Mouse (Mus musculus): ENCODE measurements around the gene Zbtb48. TPM values are rescaled to one million over a fixed set of nuclear protein-coding genes. Genes with fewer than 3 reads are reported as not detected.

Gene Zbtb48
- polyA plus RNA-seq, 1 experiment from 2014 or later = 21.1 TPM

GRCm38 (mm10) chr4:152067280-152067679 is 39.8 kb upstream of the Zbtb48 start:
- ATAC-seq (ENCODE audit: low FRiP score) (no peak), DNase-seq (ENCODE audit: low spot score, missing footprints) (no peak)
- H3K4me2 ChIP-seq = no peak overlapping the region
- H3K4me3 ChIP-seq (ENCODE audit: low read depth, low read length) = no peak overlapping the region
- H3K4me1 ChIP-seq (ENCODE audit: control insufficient read depth, insufficient read depth, low read length) = peaks cover 2% of the 10 kb centered on the region
- H3K27me3 ChIP-seq (ENCODE audit: control insufficient read depth, insufficient read depth, low read length) = no peaks in the 10 kb centered on the region
- no peak overlapping the region for H3K9ac ChIP-seq (ENCODE audit: low read length)
- no peaks in the 10 kb centered on the region for H3K36me3 ChIP-seq (ENCODE audit: control insufficient read depth, insufficient read depth, low read length)
- H3K9me3 ChIP-seq (ENCODE audit: control insufficient read depth, low read length) = no peaks in the 10 kb centered on the region
- no peak overlapping the region for H3K27ac ChIP-seq (ENCODE audit: low read depth, low read length)

DNA sequence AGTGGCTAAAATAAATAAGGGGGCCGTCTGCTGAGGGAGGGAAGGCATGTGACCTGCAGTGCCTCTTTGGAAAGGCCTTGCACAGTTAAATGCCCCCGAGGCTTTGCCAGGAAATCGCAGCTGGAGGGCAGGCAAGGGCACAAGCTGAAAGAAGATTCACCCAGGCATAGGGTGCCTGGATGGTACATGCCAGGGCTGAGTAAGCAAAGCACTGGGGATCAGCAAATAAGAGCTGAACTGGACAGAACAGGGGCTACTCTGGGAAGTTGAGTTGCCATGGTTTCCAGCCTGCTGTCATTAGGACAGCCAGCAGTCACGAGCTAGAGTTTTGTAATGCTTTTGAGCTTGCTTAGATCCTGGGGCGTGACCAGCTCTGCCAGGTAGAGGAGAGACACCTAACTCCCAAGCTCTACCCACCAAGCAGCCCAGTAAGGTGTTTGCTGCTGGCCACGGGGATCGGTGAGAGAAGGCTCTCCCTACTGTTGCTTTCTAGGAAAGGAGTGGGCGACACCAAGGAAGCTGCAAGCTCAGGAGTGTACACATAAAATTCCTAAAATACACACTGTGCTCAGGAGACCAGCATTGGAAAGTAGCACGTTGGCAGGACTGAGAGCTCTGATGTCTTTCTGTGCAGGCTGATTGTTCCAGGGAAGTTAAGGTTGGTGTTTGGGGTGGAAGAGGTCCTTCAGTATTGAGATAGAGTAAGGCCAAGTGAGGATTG is 35.1 kb upstream of the Zbtb48 start:
- DNase-seq (ENCODE audit: low spot score, missing footprints) = no peak
- H3K36me3 ChIP-seq (ENCODE audit: control insufficient read depth, insufficient read depth, low read length) = 0 out of 2 replicates have a peak, but pooled peaks cover 2% of the 10 kb centered on the region
- no peaks in the 10 kb centered on the region for H3K9me3 ChIP-seq (ENCODE audit: control insufficient read depth, low read length)
- H3K9ac ChIP-seq (ENCODE audit: low read length) = no peak overlapping the region
- no peak overlapping the region for H3K4me2 ChIP-seq
- no peak overlapping the region for H3K4me3 ChIP-seq (ENCODE audit: low read depth, low read length)
- H3K27ac ChIP-seq (ENCODE audit: low read depth, low read length) = no peak overlapping the region
- ATAC-seq (ENCODE audit: low FRiP score) = no peak
- no peaks in the 10 kb centered on the region for H3K4me1 ChIP-seq (ENCODE audit: control insufficient read depth, insufficient read depth, low read length)
- no peaks in the 10 kb centered on the region for H3K27me3 ChIP-seq (ENCODE audit: control insufficient read depth, insufficient read depth, low read length)
- WGBS = 82% methylated on average over 9 of the region's 9 CpGs

DNA sequence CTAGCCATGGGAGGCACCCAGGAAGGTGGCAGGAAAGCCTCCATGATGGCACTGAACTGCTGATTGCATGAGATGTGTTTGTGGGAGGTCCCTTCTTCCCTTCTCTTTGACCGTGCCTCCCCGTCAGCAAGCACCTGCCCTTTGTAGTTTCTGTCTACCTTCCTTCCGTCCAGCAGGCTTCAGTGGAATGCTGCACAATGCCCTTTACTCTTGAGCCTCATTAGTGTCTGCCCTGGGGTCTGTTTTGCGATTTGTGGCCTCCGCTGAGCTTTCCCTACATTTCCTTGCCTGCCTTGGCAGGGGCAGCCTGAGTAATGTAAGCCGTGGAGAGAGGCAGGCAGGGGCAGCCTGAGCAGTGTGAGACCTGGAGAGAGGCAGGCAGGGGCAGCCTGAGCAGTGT is 17.1 kb upstream of the Zbtb48 start:
- H3K9ac ChIP-seq (ENCODE audit: low read length) = no peak overlapping the region
- 90% methylated on average over 6 of the region's 6 CpGs for WGBS
- peaks cover 38% of the 10 kb centered on the region for H3K36me3 ChIP-seq (ENCODE audit: control insufficient read depth, insufficient read depth, low read length)
- H3K4me2 ChIP-seq = no peak overlapping the region
- no peak overlapping the region for H3K27ac ChIP-seq (ENCODE audit: low read depth, low read length)
- H3K4me1 ChIP-seq (ENCODE audit: control insufficient read depth, insufficient read depth, low read length) = peaks cover 10% of the 10 kb centered on the region
- ATAC-seq (ENCODE audit: low FRiP score) (no peak), DNase-seq (ENCODE audit: low spot score, missing footprints) (peak; percentile 19)
- H3K27me3 ChIP-seq (ENCODE audit: control insufficient read depth, insufficient read depth, low read length) = no peaks in the 10 kb centered on the region
- H3K9me3 ChIP-seq (ENCODE audit: control insufficient read depth, low read length) = no peaks in the 10 kb centered on the region
- no peak overlapping the region for H3K4me3 ChIP-seq (ENCODE audit: low read depth, low read length)

DNA sequence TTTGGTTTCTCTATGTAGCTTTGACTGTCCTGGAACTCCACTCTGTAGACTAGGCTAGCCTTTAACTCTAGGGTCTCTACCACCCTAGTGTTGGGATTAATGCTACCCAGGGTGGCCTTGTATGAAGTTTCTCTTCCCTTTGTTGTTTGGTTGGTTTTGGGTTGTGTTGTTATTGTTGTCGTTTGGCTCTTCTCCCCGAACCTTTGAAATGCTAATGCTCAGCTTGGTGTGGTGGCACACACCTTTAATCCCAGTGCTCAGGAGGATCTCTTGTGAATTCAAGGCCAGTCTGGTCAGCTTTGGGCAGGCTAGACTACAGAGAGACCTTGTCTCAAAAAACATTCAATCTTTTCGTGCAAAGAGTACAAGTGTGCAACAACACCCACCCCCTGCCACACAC is 15.7 kb upstream of the Zbtb48 start:
- 93% methylated on average over 3 of the region's 3 CpGs for WGBS
- Histone ChIP-seq H3K4me2 (no peak overlapping the region), H3K4me1 (ENCODE audit: control insufficient read depth, insufficient read depth, low read length) (peaks cover 13% of the 10 kb centered on the region), H3K27ac (ENCODE audit: low read depth, low read length) (no peak overlapping the region), H3K27me3 (ENCODE audit: control insufficient read depth, insufficient read depth, low read length) (no peaks in the 10 kb centered on the region), H3K36me3 (ENCODE audit: control insufficient read depth, insufficient read depth, low read length) (peaks cover 35% of the 10 kb centered on the region), H3K9ac (ENCODE audit: low read length) (no peak overlapping the region), H3K4me3 (ENCODE audit: low read depth, low read length) (no peak overlapping the region), H3K9me3 (ENCODE audit: control insufficient read depth, low read length) (no peaks in the 10 kb centered on the region)
- no peak for ATAC-seq (ENCODE audit: low FRiP score)
- peak; percentile 17 for DNase-seq (ENCODE audit: low spot score, missing footprints)

GRCm38 (mm10) chr4:152041924-152042641 is 14.6 kb upstream of the Zbtb48 start:
- ATAC-seq (ENCODE audit: low FRiP score) (no peak), DNase-seq (ENCODE audit: low spot score, missing footprints) (peak; percentile 41)
- 96% methylated on average over 22 of the region's 22 CpGs for WGBS
- Histone ChIP-seq H3K9me3 (ENCODE audit: control insufficient read depth, low read length) (no peaks in the 10 kb centered on the region), H3K4me3 (ENCODE audit: low read depth, low read length) (no peak overlapping the region), H3K36me3 (ENCODE audit: control insufficient read depth, insufficient read depth, low read length) (peaks cover 29% of the 10 kb centered on the region), H3K9ac (ENCODE audit: low read length) (no peak overlapping the region), H3K27me3 (ENCODE audit: control insufficient read depth, insufficient read depth, low read length) (no peaks in the 10 kb centered on the region), H3K4me1 (ENCODE audit: control insufficient read depth, insufficient read depth, low read length) (peaks cover 13% of the 10 kb centered on the region), H3K4me2 (no peak overlapping the region), H3K27ac (ENCODE audit: low read depth, low read length) (no peak overlapping the region)

- Histone ChIP-seq H3K9ac (ENCODE audit: low read length) (peak overlapping the region; percentile 93), H3K27me3 (ENCODE audit: control insufficient read depth, insufficient read depth, low read length) (no peaks in the 10 kb centered on the region), H3K4me3 (ENCODE audit: low read depth, low read length) (peak overlapping the region; percentile 99), H3K4me2 (peak overlapping the region; percentile 93), H3K4me1 (ENCODE audit: control insufficient read depth, insufficient read depth, low read length) (peaks cover 13% of the 10 kb centered on the region), H3K36me3 (ENCODE audit: control insufficient read depth, insufficient read depth, low read length) (peaks cover 20% of the 10 kb centered on the region), H3K9me3 (ENCODE audit: control insufficient read depth, low read length) (no peaks in the 10 kb centered on the region), H3K27ac (ENCODE audit: low read depth, low read length) (no peak overlapping the region)
- DNase-seq (ENCODE audit: low spot score, missing footprints) (peak; percentile 92), ATAC-seq (ENCODE audit: low FRiP score) (no peak)
- 5% methylated on average over 25 of the region's 25 CpGs for WGBS
Observed at GRCm38 (mm10) chr4:152039831-152040310, 12.4 kb upstream of the Zbtb48 start.

DNA sequence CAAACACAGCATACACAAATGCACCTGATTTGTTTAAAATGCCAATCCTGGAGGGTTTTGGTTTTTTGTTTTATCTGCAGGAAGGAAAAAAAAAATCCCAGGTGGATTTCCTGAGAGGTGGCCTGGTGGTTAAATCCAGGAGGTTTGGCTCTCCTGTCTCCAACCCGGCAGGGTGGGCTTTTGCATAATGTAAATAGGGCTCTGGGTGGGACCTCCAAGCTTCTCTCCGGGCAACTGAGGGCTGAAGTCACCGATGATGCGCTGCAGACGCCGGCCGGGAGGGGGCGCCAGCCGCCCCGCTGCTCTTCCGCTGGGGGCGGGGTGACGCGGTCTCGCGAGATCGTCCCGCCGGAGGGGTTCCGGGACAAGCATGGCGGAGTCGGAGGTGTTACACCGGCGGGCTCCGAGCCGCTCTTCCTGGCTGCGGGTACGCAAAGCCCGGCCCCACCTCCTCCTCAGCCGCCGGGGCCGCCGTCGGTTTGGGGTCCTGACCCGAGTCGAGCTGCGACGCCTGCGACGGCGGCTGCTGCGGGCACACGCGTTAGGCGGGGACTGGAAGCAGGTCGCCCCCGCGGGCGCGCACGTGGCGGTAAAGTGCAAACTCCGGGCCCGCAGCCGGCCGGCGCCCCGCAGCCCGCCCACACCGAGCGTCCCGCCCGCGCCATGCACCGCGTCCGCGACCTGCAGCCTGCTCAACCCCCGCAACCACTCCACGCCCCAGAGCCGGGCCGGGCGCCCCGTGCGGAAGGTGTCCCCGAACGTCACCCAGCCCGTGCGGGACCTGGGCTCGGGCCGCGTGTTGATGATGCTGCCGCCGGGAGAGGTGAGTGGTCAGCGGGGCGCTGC is 11.7 kb upstream of the Zbtb48 start, which contains the start of gene Nol9:
TSS of gene Nol9 (plus strand) at position 337 of the 846 bp plus-strand sequence.
- Histone ChIP-seq H3K27me3 (ENCODE audit: control insufficient read depth, insufficient read depth, low read length) (no peaks in the 10 kb centered on the region), H3K36me3 (ENCODE audit: control insufficient read depth, insufficient read depth, low read length) (peaks cover 20% of the 10 kb centered on the region), H3K27ac (ENCODE audit: low read depth, low read length) (no peak within 1 kb of the TSS), H3K4me1 (ENCODE audit: control insufficient read depth, insufficient read depth, low read length) (peaks cover 13% of the 10 kb centered on the region), H3K9me3 (ENCODE audit: control insufficient read depth, low read length) (no peaks in the 10 kb centered on the region), H3K4me2 (peak within 1 kb of the TSS; percentile 93), H3K9ac (ENCODE audit: low read length) (peak within 1 kb of the TSS; percentile 93), H3K4me3 (ENCODE audit: low read depth, low read length) (peak within 1 kb of the TSS; percentile 99)
- WGBS = under 1% methylated on average over 79 of the region's 86 CpGs
- ATAC-seq (ENCODE audit: low FRiP score) = peak; percentile 90
- peak; percentile 100 for DNase-seq (ENCODE audit: low spot score, missing footprints)

GRCm38 (mm10) chr4:152038225-152038984 is 10.9 kb upstream of the Zbtb48 start, which contains the start of gene Tas1r1:
Gene Tas1r1, minus strand, starts transcription at chr4:152038568.
- ATAC-seq (ENCODE audit: low FRiP score) = no peak
- DNase-seq (ENCODE audit: low spot score, missing footprints) = peak; percentile 84
- no peak within 1 kb of the TSS for H3K27ac ChIP-seq (ENCODE audit: low read depth, low read length)

More at GRCm38 (mm10) chr4:152038225-152038984, 10.9 kb upstream of the Zbtb48 start, which contains the start of gene Tas1r1:
- H3K4me2 ChIP-seq = peak within 1 kb of the TSS; percentile 93
- peaks cover 19% of the 10 kb centered on the region for H3K36me3 ChIP-seq (ENCODE audit: control insufficient read depth, insufficient read depth, low read length)
- H3K9me3 ChIP-seq (ENCODE audit: control insufficient read depth, low read length) = no peaks in the 10 kb centered on the region
- H3K9ac ChIP-seq (ENCODE audit: low read length) = peak within 1 kb of the TSS; percentile 93
- WGBS = 49% methylated on average over 10 of the region's 10 CpGs
- peaks cover 13% of the 10 kb centered on the region for H3K4me1 ChIP-seq (ENCODE audit: control insufficient read depth, insufficient read depth, low read length)
- no peaks in the 10 kb centered on the region for H3K27me3 ChIP-seq (ENCODE audit: control insufficient read depth, insufficient read depth, low read length)
- peak within 1 kb of the TSS; percentile 99 for H3K4me3 ChIP-seq (ENCODE audit: low read depth, low read length)

Measured in midbrain, embryonic 11.5 days (tissue).